Mouse (Mus musculus) skeletal muscle tissue, adult 2 months (tissue): ENCODE measurements around the gene Asb2.

Source experiments
- DNase-seq: peaks from one replicate; pipeline ENCODE4 v3.0.0-alpha.2; 2012; ENCODE audit warnings: low read depth, low spot score

Gene Asb2

GRCm38 (mm10) chr12:103360812-103361211 lies 5.0 kb upstream of the Asb2 start:
- peak; percentile 67 for DNase-seq

- DNase-seq = peak; percentile 94
These were observed 3.4 kb upstream of the Asb2 start for GRCm38 (mm10) chr12:103358951-103359801.

- DNase-seq = peak; percentile 85
These were observed 2.4 kb upstream of the Asb2 start for GRCm38 (mm10) chr12:103358216-103358615.

GRCm38 (mm10) chr12:103356415-103356748 lies 581 bp upstream of the Asb2 start:
- DNase-seq = no peak

GRCm38 (mm10) chr12:103353538-103353937 lies 2.3 kb downstream of the Asb2 start:
- peak; percentile 95 for DNase-seq

GRCm38 (mm10) chr12:103352735-103353134 lies 3.1 kb downstream of the Asb2 start:
- DNase-seq = peak; percentile 88

- DNase-seq = peak; percentile 82
These were observed 7.3 kb downstream of the Asb2 start for GRCm38 (mm10) chr12:103348506-103348905.

- DNase-seq = no peak
These were observed 8.4 kb downstream of the Asb2 start for GRCm38 (mm10) chr12:103347406-103347805.

GRCm38 (mm10) chr12:103346945-103347344 lies 8.9 kb downstream of the Asb2 start:
- DNase-seq = no peak

GRCm38 (mm10) chr12:103344934-103345333 lies 10.9 kb downstream of the Asb2 start:
- no peak for DNase-seq

- DNase-seq = no peak
These were observed 12.3 kb downstream of the Asb2 start for GRCm38 (mm10) chr12:103343456-103343855.

GRCm38 (mm10) chr12:103341212-103341611 lies 14.6 kb downstream of the Asb2 start:
- DNase-seq = no peak

GRCm38 (mm10) chr12:103338162-103338798 lies 17.5 kb downstream of the Asb2 start:
- no peak for DNase-seq

GRCm38 (mm10) chr12:103336766-103337165 lies 19.0 kb downstream of the Asb2 start:
- DNase-seq = no peak

GRCm38 (mm10) chr12:103333426-103333825 lies 22.4 kb downstream of the Asb2 start:
- no peak for DNase-seq

- DNase-seq = no peak
These were observed 22.9 kb downstream of the Asb2 start for GRCm38 (mm10) chr12:103332879-103333278.

- no peak for DNase-seq
These were observed 24.3 kb downstream of the Asb2 start for GRCm38 (mm10) chr12:103331491-103331890.

GRCm38 (mm10) chr12:103328448-103329191 lies 27.2 kb downstream of the Asb2 start:
- DNase-seq = no peak

- no peak for DNase-seq
These were observed 28.7 kb downstream of the Asb2 start for GRCm38 (mm10) chr12:103327107-103327506.

GRCm38 (mm10) chr12:103326569-103326968 lies 29.2 kb downstream of the Asb2 start:
- no peak for DNase-seq

GRCm38 (mm10) chr12:103325156-103325857 lies 30.5 kb downstream of the Asb2 start:
- peak; percentile 85 for DNase-seq

- DNase-seq = no peak
These were observed 33.0 kb downstream of the Asb2 start for GRCm38 (mm10) chr12:103322801-103323200.
